Mouse (Mus musculus) kidney, embryonic 15.5 days (tissue): ENCODE measurements around the gene Gstm7. TPM values are rescaled to one million over a fixed set of nuclear protein-coding genes. Genes with fewer than 3 reads are reported as not detected.

Experiments used
- polyA plus RNA-seq: library from polyadenylated mRNA; unstranded; fragments of >200 nt; fragmentation: Nextera tagmentation; extraction: Ambion mirVana; gene quantifications from 2 replicates; pipeline ENCODE4 v1.2.1, GENCODE M21; 2015

The Gstm7 gene
- polyA plus RNA-seq, 1 experiment from 2014 or later: 21.3 TPM

Other genes with a start within 250 kb of the Gstm7 start
- 92.7 and 94.5 TPM in 2 replicates for gene Ahcyl1, start 235.3 kb downstream of the Gstm7 start, polyA plus RNA-seq
- 9.3 and 10.3 TPM in 2 replicates for gene Csf1, start 171.3 kb downstream of the Gstm7 start, polyA plus RNA-seq
- 0.73 TPM in 1 of 2 replicates, not detected in the other for gene Eps8l3, start 54.6 kb downstream of the Gstm7 start, polyA plus RNA-seq
- gene Gstm5, start 36.0 kb downstream of the Gstm7 start, polyA plus RNA-seq: 162 and 169 TPM in 2 replicates
- 7.5 and 8.4 TPM in 2 replicates for gene Gstm6, start 11.9 kb upstream of the Gstm7 start, polyA plus RNA-seq
- 0.26 and 0.66 TPM in 2 replicates for gene Gstm3, start 37.5 kb upstream of the Gstm7 start, polyA plus RNA-seq
- 93.9 and 101 TPM in 2 replicates for gene Gstm2, start 54.6 kb upstream of the Gstm7 start, polyA plus RNA-seq
- gene Gstm1, start 86.2 kb upstream of the Gstm7 start, polyA plus RNA-seq: 75.6 and 93.6 TPM in 2 replicates
- gene Gstm4, start 113.1 kb upstream of the Gstm7 start, polyA plus RNA-seq: 15.9 and 18.8 TPM in 2 replicates
- 59.3 and 66.2 TPM in 2 replicates for gene Ampd2, start 154.8 kb upstream of the Gstm7 start, polyA plus RNA-seq
- 0.68 and 1.9 TPM in 2 replicates for gene Gnat2, start 161.0 kb upstream of the Gstm7 start, polyA plus RNA-seq
- 176 TPM in 2 replicates for gene Gnai3, start 214.3 kb upstream of the Gstm7 start, polyA plus RNA-seq
- 0.05 and 0.08 TPM in 2 replicates for gene Gpr61, start 223.1 kb upstream of the Gstm7 start, polyA plus RNA-seq